Mouse (Mus musculus) cerebellum, postnatal 14 days (tissue): ENCODE measurements around the gene Cox7c.

Experiments
- DNase-seq, 2 experiments: peaks; one replicate each; pipeline ENCODE4 v3.0.0; 2021; ENCODE audit warnings: mixed read lengths in 2 of 2

The Cox7c gene

DNA sequence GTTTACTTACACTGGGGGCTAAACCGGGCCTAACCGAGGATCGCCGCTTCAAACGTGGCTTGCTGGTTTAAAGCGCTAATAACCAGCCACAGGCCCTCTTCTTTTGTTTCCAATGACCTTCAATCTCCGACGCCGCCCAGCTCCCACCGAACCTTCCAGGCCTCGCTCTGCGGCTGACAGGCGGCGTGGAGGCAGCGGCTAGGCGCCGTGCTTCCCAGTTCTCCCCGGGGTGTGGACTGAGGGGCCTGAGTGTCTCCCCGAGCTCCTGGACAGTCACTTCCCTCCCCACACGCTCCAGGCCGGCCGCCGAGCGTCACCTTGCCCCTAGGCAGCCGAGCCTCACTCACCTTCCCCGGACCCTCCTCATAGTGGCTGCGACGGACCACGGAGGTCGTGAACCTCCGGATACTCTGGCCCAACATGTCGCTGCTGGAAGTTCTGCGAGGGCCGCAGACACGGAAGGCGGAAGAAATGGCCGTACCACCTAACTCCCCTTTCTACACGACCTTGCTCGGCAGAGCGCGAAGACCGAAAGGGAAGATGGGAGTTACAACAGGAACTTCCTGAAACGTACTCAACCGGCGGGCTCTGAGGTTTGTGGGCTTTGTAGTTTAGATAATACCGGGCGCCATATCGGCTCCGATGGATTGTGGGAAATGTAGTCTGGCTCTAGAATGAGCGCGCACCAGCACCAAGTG, at the start of gene Cox7c:
Gene Cox7c, minus strand, starts transcription at position 651 of the 698 bp plus-strand sequence.
- DNase-seq: peak; percentile 86 to 88

DNA sequence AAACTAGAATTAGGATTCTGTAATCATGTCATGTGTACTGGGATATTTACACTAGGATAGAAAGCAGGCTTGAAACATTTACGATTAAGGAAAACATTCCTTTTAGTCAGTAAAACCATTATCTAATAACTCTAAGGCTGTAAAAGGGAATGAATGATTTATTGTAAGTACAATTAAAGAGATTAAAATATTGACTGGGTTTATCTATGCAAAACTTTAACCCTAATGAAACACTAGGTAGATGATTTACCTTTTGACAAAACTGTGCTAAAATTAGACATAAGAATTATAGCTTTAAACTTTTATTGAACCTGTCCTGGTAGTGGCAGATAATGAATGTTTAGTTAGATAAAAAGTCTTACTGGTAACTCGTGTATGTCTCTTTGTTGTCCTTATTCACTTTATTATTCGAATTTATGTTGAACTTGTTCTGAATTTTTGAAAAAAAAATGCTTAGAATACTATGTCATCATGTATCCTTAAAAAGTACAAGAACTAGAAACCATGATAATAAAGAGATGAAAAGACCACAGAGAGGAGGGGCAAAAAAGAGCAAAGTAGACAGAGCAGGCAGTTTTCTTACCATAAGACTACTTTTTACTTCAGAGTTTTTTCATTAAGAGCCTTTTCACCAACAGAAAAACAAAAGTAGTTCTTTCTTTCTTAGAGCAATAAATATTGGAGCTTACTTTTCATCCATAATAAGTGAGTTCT, 21.5 kb upstream of the Cox7c start:
- no peak for DNase-seq

GRCm38 (mm10) chr13:86067508-86067907, 20.8 kb upstream of the Cox7c start:
- no peak for DNase-seq

DNA sequence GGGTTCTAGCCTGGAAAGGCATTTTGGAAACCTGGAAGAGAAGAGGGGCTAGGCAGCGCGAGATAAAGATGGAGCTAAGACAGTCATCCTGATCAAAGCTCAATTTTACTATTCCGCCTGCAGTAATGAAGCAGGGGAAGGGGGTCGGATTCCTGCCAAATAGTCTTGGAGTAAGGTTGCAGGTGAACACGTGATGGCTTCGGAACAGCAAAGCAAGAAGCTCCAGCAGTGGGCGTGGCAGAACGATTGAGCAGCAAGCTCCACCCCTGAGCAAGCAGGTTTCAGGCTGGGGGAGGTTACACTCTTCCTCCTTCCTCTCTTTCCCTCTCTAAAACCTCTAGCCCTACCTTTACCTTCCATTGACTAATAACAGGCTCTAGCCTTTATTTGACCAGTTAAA, 7.4 kb upstream of the Cox7c start:
- peak; percentile 9 to 21 for DNase-seq

DNA sequence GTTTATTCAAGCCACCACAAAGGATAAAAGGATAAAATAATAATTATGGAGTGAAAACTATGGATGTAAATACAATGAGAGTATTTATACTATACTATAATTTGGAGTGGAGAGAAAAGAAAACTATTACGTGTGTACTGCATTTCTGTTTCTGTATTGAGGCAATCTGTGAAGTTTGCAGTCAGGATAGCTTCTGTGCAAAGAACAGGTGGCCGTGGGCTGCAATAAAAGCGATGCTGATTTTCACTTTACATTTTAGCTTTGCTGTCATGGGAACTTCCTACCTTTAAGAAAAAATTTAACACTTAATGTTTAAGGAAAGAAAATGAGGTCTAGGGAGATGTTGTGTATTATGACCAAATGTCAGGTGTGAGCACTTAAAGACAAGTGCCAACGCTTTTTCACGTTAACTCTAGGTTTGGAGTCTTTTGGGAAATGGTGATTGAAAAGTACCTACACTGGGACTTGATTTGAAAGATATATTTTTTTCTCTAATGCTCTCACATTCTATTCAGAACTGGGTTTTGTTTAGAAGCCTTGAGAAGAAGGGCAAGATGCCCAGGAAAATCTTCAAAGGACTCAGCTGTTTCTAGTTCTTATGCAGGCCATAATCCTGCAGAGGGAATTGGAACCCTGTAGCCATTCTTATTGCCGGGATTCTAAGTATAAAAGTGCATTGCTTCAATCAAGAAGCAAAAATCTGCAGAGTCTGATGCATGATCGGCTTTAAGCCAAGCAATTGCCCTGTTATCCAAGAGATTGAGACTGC, 41.6 kb downstream of the Cox7c start:
- DNase-seq: no peak
